Mouse (Mus musculus) G1E-ER4 (cell line): ENCODE data around the gene Gm20708. TPM values are rescaled to one million over a fixed set of nuclear protein-coding genes. Genes with fewer than 3 reads are reported as not detected.

Experiments
- GATA1 ChIP-seq: IDR thresholded peaks from one replicate; pipeline ENCODE4 v1.8.0; 2012; ENCODE audit warnings: low read length, inconsistent platforms
- polyA plus RNA-seq: library from polyadenylated mRNA; stranded (reverse); fragments of >175 nt; gene quantifications from 2 replicates; pipeline ENCODE4 v1.2.3, GENCODE M21; 2012

The Gm20708 gene
- polyA plus RNA-seq, 1 experiment: 0.38 TPM

- TF ChIP-seq GATA1: no peak
These were observed 55.3 kb downstream of the Gm20708 start for GRCm38 (mm10) chr11:117864805-117865204.

GRCm38 (mm10) chr11:117865988-117866387 lies 56.5 kb downstream of the Gm20708 start:
- TF ChIP-seq GATA1: no peak

- TF ChIP-seq GATA1: no peak
These were observed 61.4 kb downstream of the Gm20708 start for GRCm38 (mm10) chr11:117870688-117871365.

GRCm38 (mm10) chr11:117871376-117871775 lies 61.9 kb downstream of the Gm20708 start:
- TF ChIP-seq GATA1: no peak

- TF ChIP-seq GATA1: no peak
These were observed 62.6 kb downstream of the Gm20708 start for GRCm38 (mm10) chr11:117871911-117872584.

- no peak for TF ChIP-seq GATA1
These were observed 63.6 kb downstream of the Gm20708 start, which contains the start of gene Tha1 for GRCm38 (mm10) chr11:117872861-117873608. Gene Tha1, minus strand, starts transcription at chr11:117873481.

GRCm38 (mm10) chr11:117874419-117874818 lies 65.0 kb downstream of the Gm20708 start:
- no peak for TF ChIP-seq GATA1

GRCm38 (mm10) chr11:117875681-117876080 lies 66.2 kb downstream of the Gm20708 start:
- no peak for TF ChIP-seq GATA1

GRCm38 (mm10) chr11:117877917-117878745 lies 68.7 kb downstream of the Gm20708 start:
- no peak for TF ChIP-seq GATA1

- no peak for TF ChIP-seq GATA1
These were observed 69.4 kb downstream of the Gm20708 start for GRCm38 (mm10) chr11:117878892-117879291.

- no peak for TF ChIP-seq GATA1
These were observed 70.2 kb downstream of the Gm20708 start for GRCm38 (mm10) chr11:117879676-117880075.

- no peak for TF ChIP-seq GATA1
These were observed 71.0 kb downstream of the Gm20708 start for GRCm38 (mm10) chr11:117880336-117880976.

GRCm38 (mm10) chr11:117880977-117881358 lies 71.5 kb downstream of the Gm20708 start:
- TF ChIP-seq GATA1: no peak

- no peak for TF ChIP-seq GATA1
These were observed 72.3 kb downstream of the Gm20708 start for GRCm38 (mm10) chr11:117881787-117882186.

- no peak for TF ChIP-seq GATA1
These were observed 72.7 kb downstream of the Gm20708 start for GRCm38 (mm10) chr11:117882208-117882607.
